Mouse (Mus musculus): ENCODE measurements around the gene Ap2b1. TPM values are rescaled to one million over a fixed set of nuclear protein-coding genes. Genes with fewer than 3 reads are reported as not detected.

Ap2b1 gene
- total and polyA plus RNA-seq, 2 experiments from 2014 or later, result 94.8 to 209 TPM

- no peak for DNase-seq (ENCODE audit: low spot score)
- no peak for ATAC-seq
- H3K27ac ChIP-seq, result no peak overlapping the region
- H3K27me3 ChIP-seq (ENCODE audit: insufficient read depth, low read length), result peaks cover 26% of the 10 kb centered on the region
- no peak overlapping the region for H3K9ac ChIP-seq (replicated peaks; ENCODE audit: low read length)
- WGBS, result 33% methylated on average over 19 of the region's 19 CpGs
- peak overlapping the region; percentile 11 for H3K4me3 ChIP-seq (ENCODE audit: low read length)
- 0 out of 2 replicates have a peak, but pooled peaks cover 3% of the 10 kb centered on the region for H3K4me1 ChIP-seq (ENCODE audit: insufficient read depth, low read length)
- H3K9me3 ChIP-seq (ENCODE audit: low read length), result no peaks in the 10 kb centered on the region
- no peak for TF ChIP-seq CTCF (IDR thresholded peaks at IDR 0.05; ENCODE audit: low read depth)
- H3K36me3 ChIP-seq (ENCODE audit: insufficient read depth, low read length), result no peaks in the 10 kb centered on the region
- peak overlapping the region; percentile 49 for H3K4me2 ChIP-seq (ENCODE audit: low read depth, low read length)
These were observed 146.2 kb downstream of the Ap2b1 start for GRCm38 (mm10) chr11:83445001-83445400.

- Histone ChIP-seq H3K4me2 (ENCODE audit: low read depth, low read length) (no peak overlapping the region), H3K27me3 (ENCODE audit: insufficient read depth, low read length) (peaks cover 20% of the 10 kb centered on the region), H3K9me3 (ENCODE audit: low read length) (no peaks in the 10 kb centered on the region), H3K36me3 (ENCODE audit: insufficient read depth, low read length) (no peaks in the 10 kb centered on the region), H3K4me1 (ENCODE audit: insufficient read depth, low read length) (no peaks in the 10 kb centered on the region), H3K27ac (no peak overlapping the region), H3K9ac (replicated peaks; ENCODE audit: low read length) (no peak overlapping the region), H3K4me3 (ENCODE audit: low read length) (no peak overlapping the region)
- WGBS, result 72% methylated on average over 10 of the region's 10 CpGs
- DNase-seq (ENCODE audit: low spot score) (no peak), ATAC-seq (no peak)
- no peak for TF ChIP-seq CTCF (IDR thresholded peaks at IDR 0.05; ENCODE audit: low read depth)
These were observed 148.8 kb downstream of the Ap2b1 start for GRCm38 (mm10) chr11:83447612-83448011.

GRCm38 (mm10) chr11:83448021-83448926, 149.4 kb downstream of the Ap2b1 start:
- H3K4me2 ChIP-seq (ENCODE audit: low read depth, low read length), result no peak overlapping the region
- TF ChIP-seq CTCF (IDR thresholded peaks at IDR 0.05; ENCODE audit: low read depth), result no peak
- no peaks in the 10 kb centered on the region for H3K36me3 ChIP-seq (ENCODE audit: insufficient read depth, low read length)
- DNase-seq (ENCODE audit: low spot score), result no peak
- ATAC-seq, result no peak
- H3K27ac ChIP-seq, result peak overlapping the region; percentile 38; the same call in 1 of the 2 replicates
- no peaks in the 10 kb centered on the region for H3K9me3 ChIP-seq (ENCODE audit: low read length)
- WGBS, result 35% methylated on average over 16 of the region's 16 CpGs
- no peak overlapping the region for H3K4me3 ChIP-seq (ENCODE audit: low read length)
- peaks cover 19% of the 10 kb centered on the region for H3K27me3 ChIP-seq (ENCODE audit: insufficient read depth, low read length)
- no peak overlapping the region for H3K9ac ChIP-seq (replicated peaks; ENCODE audit: low read length)
- H3K4me1 ChIP-seq (ENCODE audit: insufficient read depth, low read length), result no peaks in the 10 kb centered on the region

- DNase-seq (ENCODE audit: low spot score), result peak; percentile 42
These were observed 150.1 kb downstream of the Ap2b1 start for GRCm38 (mm10) chr11:83448927-83449236.

GRCm38 (mm10) chr11:83449298-83449697, 150.5 kb downstream of the Ap2b1 start:
- ATAC-seq (no peak), DNase-seq (ENCODE audit: low spot score) (no peak)
- Histone ChIP-seq H3K4me1 (ENCODE audit: insufficient read depth, low read length) (no peaks in the 10 kb centered on the region), H3K9ac (replicated peaks; ENCODE audit: low read length) (no peak overlapping the region), H3K27me3 (ENCODE audit: insufficient read depth, low read length) (peaks cover 10% of the 10 kb centered on the region; the same call in 1 of the 2 replicates), H3K27ac (no peak overlapping the region), H3K4me2 (ENCODE audit: low read depth, low read length) (no peak overlapping the region), H3K36me3 (ENCODE audit: insufficient read depth, low read length) (no peaks in the 10 kb centered on the region), H3K4me3 (ENCODE audit: low read length) (no peak overlapping the region), H3K9me3 (ENCODE audit: low read length) (no peaks in the 10 kb centered on the region)
- TF ChIP-seq CTCF (IDR thresholded peaks at IDR 0.05; ENCODE audit: low read depth), result no peak
- WGBS, result 65% methylated on average over 4 of the region's 4 CpGs

More at GRCm38 (mm10) chr11:83448927-83449236, 150.1 kb downstream of the Ap2b1 start:
- no peak for TF ChIP-seq CTCF (IDR thresholded peaks at IDR 0.05; ENCODE audit: low read depth)
- H3K4me1 ChIP-seq (ENCODE audit: insufficient read depth, low read length), result no peaks in the 10 kb centered on the region
- no peak overlapping the region for H3K9ac ChIP-seq (replicated peaks; ENCODE audit: low read length)
- H3K36me3 ChIP-seq (ENCODE audit: insufficient read depth, low read length), result no peaks in the 10 kb centered on the region
- H3K9me3 ChIP-seq (ENCODE audit: low read length), result no peaks in the 10 kb centered on the region
- no peak for ATAC-seq
- H3K4me3 ChIP-seq (ENCODE audit: low read length), result no peak overlapping the region
- H3K4me2 ChIP-seq (ENCODE audit: low read depth, low read length), result no peak overlapping the region
- H3K27me3 ChIP-seq (ENCODE audit: insufficient read depth, low read length), result peaks cover 13% of the 10 kb centered on the region
- H3K27ac ChIP-seq, result no peak overlapping the region

GRCm38 (mm10) chr11:83450550-83450949, 151.7 kb downstream of the Ap2b1 start:
- Histone ChIP-seq H3K4me1 (ENCODE audit: insufficient read depth, low read length) (no peaks in the 10 kb centered on the region), H3K27me3 (ENCODE audit: insufficient read depth, low read length) (no peaks in the 10 kb centered on the region), H3K9ac (replicated peaks; ENCODE audit: low read length) (no peak overlapping the region), H3K4me2 (ENCODE audit: low read depth, low read length) (no peak overlapping the region), H3K4me3 (ENCODE audit: low read length) (no peak overlapping the region), H3K9me3 (ENCODE audit: low read length) (no peaks in the 10 kb centered on the region), H3K27ac (no peak overlapping the region), H3K36me3 (ENCODE audit: insufficient read depth, low read length) (no peaks in the 10 kb centered on the region)
- no peak for DNase-seq (ENCODE audit: low spot score)
- WGBS, result 35% methylated on average over 1 of the region's 1 CpGs
- no peak for TF ChIP-seq CTCF (IDR thresholded peaks at IDR 0.05; ENCODE audit: low read depth)
- ATAC-seq, result no peak

- Histone ChIP-seq H3K36me3 (ENCODE audit: insufficient read depth, low read length) (no peaks in the 10 kb centered on the region), H3K27me3 (ENCODE audit: insufficient read depth, low read length) (no peaks in the 10 kb centered on the region), H3K4me1 (ENCODE audit: insufficient read depth, low read length) (no peaks in the 10 kb centered on the region), H3K9ac (replicated peaks; ENCODE audit: low read length) (no peak overlapping the region), H3K4me3 (ENCODE audit: low read length) (no peak overlapping the region), H3K9me3 (ENCODE audit: low read length) (no peaks in the 10 kb centered on the region), H3K27ac (no peak overlapping the region), H3K4me2 (ENCODE audit: low read depth, low read length) (no peak overlapping the region)
- ATAC-seq (no peak), DNase-seq (ENCODE audit: low spot score) (no peak)
- TF ChIP-seq CTCF (IDR thresholded peaks at IDR 0.05; ENCODE audit: low read depth), result no peak
- 79% methylated on average over 10 of the region's 10 CpGs for WGBS
These were observed 152.5 kb downstream of the Ap2b1 start for GRCm38 (mm10) chr11:83451281-83451680.
